Mouse (Mus musculus) limb, embryonic 13.5 days (tissue): ENCODE results near the gene Sgms1. TPM values are rescaled to one million over a fixed set of nuclear protein-coding genes. Genes with fewer than 3 reads are reported as not detected.
"Not testable (repeated sequence)": the region's sequence is repeated elsewhere in the genome, so short reads cannot be mapped to it uniquely, and the experiment has no call there.

Source experiments
- ATAC-seq: fragments of 200-750 bp; cut with Nextera tagmentation; 2 replicates; pipeline ENCODE4 v1.8.0; 2017; ENCODE audit warnings: low read depth, moderate number of reproducible peaks, moderate TSS enrichment; ENCODE audit not compliant: low FRiP score
- H3K27ac ChIP-seq: fragments of 300-500 bp; sonication (generic); 2 replicates; pipeline ENCODE4 v1.5.1; 2015; ENCODE audit warnings: inconsistent platforms, mild to moderate bottlenecking, moderate library complexity
- H3K27me3 ChIP-seq: fragments of 300-500 bp; sonication (generic); 2 replicates; pipeline ENCODE4 v1.6.1; 2015; ENCODE audit warnings: mild to moderate bottlenecking, inconsistent platforms
- H3K36me3 ChIP-seq: fragments of 300-500 bp; sonication (generic); 2 replicates; pipeline ENCODE4 v1.6.1; 2015; ENCODE audit warnings: inconsistent platforms, mild to moderate bottlenecking, moderate library complexity
- H3K4me1 ChIP-seq: fragments of 300-500 bp; sonication (generic); 2 replicates; pipeline ENCODE4 v1.6.1; 2015; ENCODE audit warnings: inconsistent platforms
- H3K4me2 ChIP-seq: fragments of 300-500 bp; sonication (generic); replicated peaks from 2 replicates; pipeline ENCODE4 v1.6.1; 2015; ENCODE audit warnings: inconsistent platforms, mild to moderate bottlenecking, moderate library complexity
- H3K4me3 ChIP-seq: fragments of 300-500 bp; sonication (generic); 2 replicates; pipeline ENCODE4 v1.5.1; 2015; ENCODE audit warnings: moderate library complexity, mild to moderate bottlenecking, inconsistent platforms
- H3K9ac ChIP-seq: fragments of 300-500 bp; sonication (generic); 2 replicates; pipeline ENCODE4 v1.6.1; 2015; ENCODE audit warnings: mild to moderate bottlenecking, inconsistent platforms
- H3K9me3 ChIP-seq: fragments of 300-500 bp; sonication (generic); 2 replicates; pipeline ENCODE4 v1.6.1; 2016; ENCODE audit warnings: inconsistent platforms
- WGBS: fragments of 180-500 bp; shearing (Covaris S2); methylation state at CpG from one replicate; pipeline ENCODE4 v1.1.7; 2015; 5-methylcytosine and 5-hydroxymethylcytosine counted together
- polyA plus RNA-seq: library from polyadenylated mRNA; unstranded; fragments of >200 nt; fragmentation: Nextera tagmentation; extraction: Ambion mirVana; gene quantifications from 2 replicates; pipeline ENCODE4 v1.2.1, GENCODE M21; 2015

Sgms1 gene
- polyA plus RNA-seq, 1 experiment from 2014 or later, result 31.2 TPM

- Histone ChIP-seq H3K27me3 (0 out of 2 replicates have a peak, but pooled peaks cover 11% of the 10 kb centered on the region), H3K9me3 (no peaks in the 10 kb centered on the region), H3K4me3 (no peak overlapping the region), H3K4me2 (peak overlapping the region; percentile 7; the same call in 1 of the 2 replicates), H3K9ac (no peak overlapping the region), H3K4me1 (peaks cover 49% of the 10 kb centered on the region), H3K27ac (no peak overlapping the region), H3K36me3 (no peaks in the 10 kb centered on the region)
- 19% methylated on average over 12 of the region's 12 CpGs for WGBS
- ATAC-seq, result peak; percentile 13; the same call in 1 of the 2 replicates
Observed at GRCm38 (mm10) chr19:32319531-32320365, 69.8 kb downstream of the Sgms1 start.

GRCm38 (mm10) chr19:32319057-32319456, 70.5 kb downstream of the Sgms1 start:
- Histone ChIP-seq H3K27ac (no peak overlapping the region), H3K4me1 (peaks cover 42% of the 10 kb centered on the region), H3K9me3 (no peaks in the 10 kb centered on the region), H3K9ac (no peak overlapping the region), H3K36me3 (no peaks in the 10 kb centered on the region), H3K27me3 (0 out of 2 replicates have a peak, but pooled peaks cover 10% of the 10 kb centered on the region), H3K4me3 (no peak overlapping the region), H3K4me2 (no peak overlapping the region)
- 15% methylated on average over 1 of the region's 1 CpGs for WGBS
- ATAC-seq, result no peak

GRCm38 (mm10) chr19:32317347-32317746, 72.2 kb downstream of the Sgms1 start:
- peaks cover 34% of the 10 kb centered on the region for H3K4me1 ChIP-seq
- H3K9me3 ChIP-seq, H3K36me3 ChIP-seq, H3K27ac ChIP-seq, ATAC-seq, H3K27me3 ChIP-seq, H3K9ac ChIP-seq, H3K4me3 ChIP-seq, H3K4me2 ChIP-seq: not testable (repeated sequence)
- WGBS, result 97% methylated on average over 1 of the region's 1 CpGs

GRCm38 (mm10) chr19:32313304-32313703, 76.2 kb downstream of the Sgms1 start:
- H3K27ac ChIP-seq, result no peak overlapping the region
- 82% methylated on average over 4 of the region's 4 CpGs for WGBS
- no peaks in the 10 kb centered on the region for H3K36me3 ChIP-seq
- H3K9me3 ChIP-seq, result no peaks in the 10 kb centered on the region
- H3K4me1 ChIP-seq, result 0 out of 2 replicates have a peak, but pooled peaks cover 3% of the 10 kb centered on the region
- no peak overlapping the region for H3K4me2 ChIP-seq
- ATAC-seq, result no peak
- H3K27me3 ChIP-seq, result no peaks in the 10 kb centered on the region
- no peak overlapping the region for H3K9ac ChIP-seq
- no peak overlapping the region for H3K4me3 ChIP-seq

- no peak overlapping the region for H3K27ac ChIP-seq
- WGBS, result 91% methylated on average over 5 of the region's 5 CpGs
- ATAC-seq, result no peak
Observed at GRCm38 (mm10) chr19:32311762-32312161, 77.8 kb downstream of the Sgms1 start.

DNA sequence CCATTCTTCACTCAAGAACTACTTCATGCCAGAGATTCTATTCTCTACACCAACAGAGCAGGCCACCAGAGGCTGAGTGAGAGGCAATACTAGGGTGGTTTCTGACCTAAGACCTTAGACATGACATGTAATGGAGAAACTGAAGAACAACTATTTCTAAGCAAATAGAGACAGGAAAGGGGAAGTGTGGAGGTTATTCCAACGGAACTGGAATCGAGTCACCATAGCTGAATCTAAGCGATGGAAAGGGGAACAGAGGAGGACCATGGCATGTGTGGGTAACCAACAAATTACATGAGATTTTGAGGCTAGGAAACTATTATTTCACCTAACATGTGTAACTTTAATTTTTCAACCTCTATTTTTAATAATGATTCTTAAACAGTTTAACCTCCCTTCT, 78.5 kb downstream of the Sgms1 start:
- Histone ChIP-seq H3K27ac (no peak overlapping the region), H3K36me3 (no peaks in the 10 kb centered on the region), H3K27me3 (no peaks in the 10 kb centered on the region), H3K9me3 (no peaks in the 10 kb centered on the region), H3K4me3 (no peak overlapping the region), H3K4me2 (no peak overlapping the region), H3K4me1 (0 out of 2 replicates have a peak, but pooled peaks cover 1% of the 10 kb centered on the region), H3K9ac (no peak overlapping the region)
- no peak for ATAC-seq
- WGBS, result 92% methylated on average over 3 of the region's 3 CpGs

More at GRCm38 (mm10) chr19:32311762-32312161, 77.8 kb downstream of the Sgms1 start:
- H3K36me3 ChIP-seq, result no peaks in the 10 kb centered on the region
- no peaks in the 10 kb centered on the region for H3K27me3 ChIP-seq
- H3K4me1 ChIP-seq, result 0 out of 2 replicates have a peak, but pooled peaks cover 3% of the 10 kb centered on the region
- no peaks in the 10 kb centered on the region for H3K9me3 ChIP-seq
- H3K4me3 ChIP-seq, result no peak overlapping the region
- H3K9ac ChIP-seq, result no peak overlapping the region
- H3K4me2 ChIP-seq, result no peak overlapping the region

- Histone ChIP-seq H3K4me2 (no peak overlapping the region), H3K27ac (no peak overlapping the region), H3K4me3 (no peak overlapping the region), H3K36me3 (no peaks in the 10 kb centered on the region), H3K4me1 (no peaks in the 10 kb centered on the region), H3K9ac (no peak overlapping the region), H3K9me3 (no peaks in the 10 kb centered on the region), H3K27me3 (no peaks in the 10 kb centered on the region)
- ATAC-seq, result no peak
- 96% methylated on average over 5 of the region's 5 CpGs for WGBS
Observed at GRCm38 (mm10) chr19:32310483-32310882, 79.0 kb downstream of the Sgms1 start.

DNA sequence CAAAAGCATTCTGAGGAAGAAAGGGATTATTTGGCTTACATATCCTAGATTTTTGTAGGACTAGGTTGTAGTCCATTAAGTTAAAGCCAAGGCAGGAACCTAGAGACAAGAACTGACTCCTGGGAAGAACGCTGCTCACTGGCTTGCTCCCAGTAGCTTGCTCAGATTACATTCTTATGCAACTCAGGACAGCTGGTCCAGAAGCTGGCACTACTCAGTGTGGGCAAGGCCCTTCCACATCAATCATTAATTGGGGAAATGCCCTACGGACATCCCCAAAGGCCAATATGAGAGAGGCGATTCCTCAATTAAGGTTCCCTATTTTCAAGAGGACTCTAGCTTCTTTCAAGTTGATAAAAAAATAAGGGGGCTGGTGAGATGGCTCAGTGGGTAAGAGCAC, 80.2 kb downstream of the Sgms1 start:
- no peak overlapping the region for H3K27ac ChIP-seq
- peaks cover 7% of the 10 kb centered on the region for H3K4me1 ChIP-seq
- no peak overlapping the region for H3K4me3 ChIP-seq
- 82% methylated on average over 3 of the region's 3 CpGs for WGBS
- no peak for ATAC-seq
- H3K4me2 ChIP-seq, result no peak overlapping the region
- H3K9ac ChIP-seq, result no peak overlapping the region
- no peaks in the 10 kb centered on the region for H3K36me3 ChIP-seq
- H3K27me3 ChIP-seq, result no peaks in the 10 kb centered on the region
- no peaks in the 10 kb centered on the region for H3K9me3 ChIP-seq

- Histone ChIP-seq H3K4me1 (peaks cover 13% of the 10 kb centered on the region), H3K4me3 (no peak overlapping the region), H3K4me2 (no peak overlapping the region), H3K36me3 (no peaks in the 10 kb centered on the region), H3K9me3 (no peaks in the 10 kb centered on the region), H3K27ac (no peak overlapping the region), H3K27me3 (no peaks in the 10 kb centered on the region), H3K9ac (no peak overlapping the region)
- ATAC-seq, result no peak
- WGBS, result 90% methylated on average over 3 of the region's 3 CpGs
Observed at GRCm38 (mm10) chr19:32308311-32308710, 81.2 kb downstream of the Sgms1 start.

DNA sequence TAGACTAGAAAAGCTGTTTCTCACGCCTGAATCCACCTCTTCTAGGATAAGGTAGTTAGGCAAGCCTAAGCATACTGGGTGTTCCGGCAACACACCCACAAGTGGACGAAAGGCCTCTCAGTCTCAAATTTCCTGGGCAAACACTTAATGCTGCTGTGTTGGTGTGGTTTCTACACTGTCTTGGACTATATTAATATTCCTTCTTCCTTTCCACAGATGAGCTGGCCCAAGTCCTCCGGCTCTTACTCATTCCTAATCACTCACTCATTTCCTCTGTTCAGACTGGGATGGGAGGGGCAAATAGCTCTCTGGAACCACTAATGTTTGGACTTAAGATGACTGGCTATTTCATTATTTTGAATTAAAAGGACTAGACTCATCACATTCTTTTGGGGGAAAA, 84.6 kb downstream of the Sgms1 start:
- H3K4me2 ChIP-seq, result no peak overlapping the region
- H3K4me1 ChIP-seq, result peaks cover 13% of the 10 kb centered on the region
- no peak for ATAC-seq
- H3K36me3 ChIP-seq, result no peaks in the 10 kb centered on the region
- H3K9me3 ChIP-seq, result no peaks in the 10 kb centered on the region
- 56% methylated on average over 4 of the region's 4 CpGs for WGBS
- H3K4me3 ChIP-seq, result no peak overlapping the region
- H3K27me3 ChIP-seq, result no peaks in the 10 kb centered on the region
- H3K9ac ChIP-seq, result no peak overlapping the region
- H3K27ac ChIP-seq, result peak overlapping the region; percentile 44; the same call in 1 of the 2 replicates

- H3K4me2 ChIP-seq, result no peak overlapping the region
- H3K9ac ChIP-seq, result no peak overlapping the region
- H3K27me3 ChIP-seq, result no peaks in the 10 kb centered on the region
- no peak for ATAC-seq
- no peak overlapping the region for H3K4me3 ChIP-seq
- H3K9me3 ChIP-seq, result no peaks in the 10 kb centered on the region
- WGBS, result 70% methylated on average over 9 of the region's 9 CpGs
- peak overlapping the region; percentile 44; the same call in 1 of the 2 replicates for H3K27ac ChIP-seq
- H3K4me1 ChIP-seq, result peaks cover 17% of the 10 kb centered on the region
- peaks cover 4% of the 10 kb centered on the region; the same call in 1 of the 2 replicates for H3K36me3 ChIP-seq
Observed at GRCm38 (mm10) chr19:32304008-32304873, 85.3 kb downstream of the Sgms1 start.

GRCm38 (mm10) chr19:32302835-32303381, 86.6 kb downstream of the Sgms1 start:
- Histone ChIP-seq H3K4me2 (no peak overlapping the region), H3K4me3 (no peak overlapping the region), H3K9me3 (no peaks in the 10 kb centered on the region), H3K4me1 (peaks cover 20% of the 10 kb centered on the region), H3K27me3 (no peaks in the 10 kb centered on the region), H3K9ac (no peak overlapping the region), H3K27ac (no peak overlapping the region), H3K36me3 (peaks cover 5% of the 10 kb centered on the region; the same call in 1 of the 2 replicates)
- WGBS, result 80% methylated on average over 5 of the region's 5 CpGs
- no peak for ATAC-seq
